Mouse (Mus musculus) lung, postnatal 10 days (tissue): ENCODE measurements at regions not wholly inside any gene's neighbourhood (a gene's known extent, or its start where the extent isn't known, plus 50 kb on each side); places are given as distances from the start of the nearest gene placed in this dataset.
"Not testable (repeated sequence)": the region's sequence is repeated elsewhere in the genome, so short reads cannot be mapped to it uniquely, and the experiment has no call there.

Experiments used
- DNase-seq: peaks from one replicate; pipeline ENCODE4 v3.0.0; 2021

- DNase-seq, result no peak
These were observed 980.2 kb downstream of the Poteg start for GRCm38 (mm10) chr8:28427544-28428135.

GRCm38 (mm10) chr8:28473190-28473589, 1025.7 kb downstream of the Poteg start:
- no peak for DNase-seq

GRCm38 (mm10) chr8:28487913-28488312, 1040.4 kb downstream of the Poteg start:
- no peak for DNase-seq

- no peak for DNase-seq
These were observed 1056.2 kb downstream of the Poteg start for GRCm38 (mm10) chr8:28503488-28504319.

GRCm38 (mm10) chr8:28523506-28523905, 1076.0 kb downstream of the Poteg start:
- not testable (repeated sequence) for DNase-seq

GRCm38 (mm10) chr8:28547236-28547635, 1099.8 kb downstream of the Poteg start:
- DNase-seq, result no peak

- no peak for DNase-seq
These were observed 1112.4 kb downstream of the Poteg start for GRCm38 (mm10) chr8:28559881-28560280.

GRCm38 (mm10) chr8:28579250-28579651, 1131.8 kb downstream of the Poteg start:
- DNase-seq, result peak; percentile 4

GRCm38 (mm10) chr8:28580821-28581220, 1133.4 kb downstream of the Poteg start:
- DNase-seq, result no peak

- no peak for DNase-seq
These were observed 1142.5 kb downstream of the Poteg start for GRCm38 (mm10) chr8:28589999-28590398.

- DNase-seq, result peak; percentile 4
These were observed 1145.8 kb downstream of the Poteg start for GRCm38 (mm10) chr8:28593238-28593637.

GRCm38 (mm10) chr8:28594191-28594590, 1146.7 kb downstream of the Poteg start:
- no peak for DNase-seq

GRCm38 (mm10) chr8:28594606-28595005, 1147.1 kb downstream of the Poteg start:
- DNase-seq, result no peak

- no peak for DNase-seq
These were observed 1148.4 kb downstream of the Poteg start for GRCm38 (mm10) chr8:28595880-28596279.
